Mouse (Mus musculus) embryonic fibroblast, embryonic 13.5 days (primary cell): Measurements from ENCODE around the gene Nudt4.

ENCODE experiments used
- CTCF ChIP-seq: IDR thresholded peaks from 2 replicates; pipeline ENCODE4 v1.5.1; 2011; ENCODE audit warnings: mild to moderate bottlenecking, control low read depth, low read length, moderate library complexity, borderline replicate concordance; ENCODE audit not compliant: insufficient read depth
- POLR2A ChIP-seq: IDR thresholded peaks from 2 replicates; pipeline ENCODE4 v1.6.1; 2011; ENCODE audit warnings: low read depth, mild to moderate bottlenecking, control low read depth, low read length, moderate library complexity

DNA sequence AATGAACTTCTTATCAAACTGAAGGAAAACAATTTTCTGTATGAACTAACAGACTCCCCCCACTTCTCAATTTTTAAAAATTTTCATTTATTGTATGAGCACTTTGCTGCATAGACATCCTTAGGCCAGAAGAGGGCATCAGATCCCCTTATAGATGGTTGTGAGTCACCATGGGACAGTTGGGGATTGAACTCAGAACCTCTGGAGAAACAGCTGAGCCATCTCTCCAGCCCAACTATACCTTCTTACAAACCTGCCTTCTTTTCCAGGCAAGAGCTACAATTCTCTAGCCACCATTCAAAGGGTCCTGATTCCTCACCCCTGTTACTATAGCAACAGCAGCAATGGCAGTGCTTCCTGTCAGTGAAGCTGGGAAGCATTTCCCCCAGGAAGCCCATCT is 12.2 kb downstream of the Nudt4 start:
- TF ChIP-seq CTCF (no peak), POLR2A (no peak)
